ENCODE assay signal across 16 mouse cellular contexts in genomic region chr17:9200386-9200785, GRCm38 (mm10).
"Had no signal": no experiment of that assay in that cellular context is flagged by ENCODE, and none has a peak within 500 bp of the region (broad histone marks: within the 10 kb centered on the region; RNA-seq: fewer than 3 reads in every experiment).

No protein-coding gene starts in this region.

- DNase-seq: retina, postnatal 1 day; right cerebral cortex, adult 18-20 months; right cerebral cortex, postnatal 14 days; right cerebral cortex, postnatal 25 days; right cerebral cortex, postnatal 4 days; spleen, adult 18-20 months; thymus, adult 18-20 months; thymus, adult 2 months; thymus, postnatal 25 days; thymus, postnatal 36 days; thymus, postnatal 4 days had no signal

- H3K9ac ChIP-seq: neural tube, embryonic 12.5 days; neural tube, embryonic 13.5 days; neural tube, embryonic 15.5 days; stomach, embryonic 15.5 days had no signal

- H3K4me2 ChIP-seq: neural tube, embryonic 12.5 days; neural tube, embryonic 13.5 days; neural tube, embryonic 15.5 days; stomach, embryonic 15.5 days had no signal

- H3K27me3 ChIP-seq: neural tube, embryonic 12.5 days; neural tube, embryonic 13.5 days; neural tube, embryonic 15.5 days; stomach, embryonic 15.5 days had no signal

- H3K4me3 ChIP-seq: neural tube, embryonic 12.5 days; neural tube, embryonic 13.5 days; neural tube, embryonic 15.5 days; stomach, embryonic 15.5 days had no signal

- H3K4me1 ChIP-seq: neural tube, embryonic 12.5 days; neural tube, embryonic 13.5 days; neural tube, embryonic 15.5 days; stomach, embryonic 15.5 days had no signal

- H3K36me3 ChIP-seq: neural tube, embryonic 12.5 days; neural tube, embryonic 13.5 days; neural tube, embryonic 15.5 days; stomach, embryonic 15.5 days had no signal

- H3K9me3 ChIP-seq: neural tube, embryonic 12.5 days; neural tube, embryonic 13.5 days; neural tube, embryonic 15.5 days; stomach, embryonic 15.5 days had no signal

- H3K27ac ChIP-seq: neural tube, embryonic 12.5 days; neural tube, embryonic 13.5 days; neural tube, embryonic 15.5 days; stomach, embryonic 15.5 days; stomach, postnatal 0 days had no signal
